In genomic region chr15:80452425-80452824, GRCm38 (mm10) we compare ENCODE assay signal across 20 mouse cellular contexts.
DNase-seq lines count a peak whose midpoint lies in the region; ATAC-seq and TF ChIP-seq lines count a peak whose summit lies in the region.
"Had no signal": no experiment of that assay in that cellular context is flagged by ENCODE, and none has a peak within 500 bp of the region (broad histone marks: within the 10 kb centered on the region; RNA-seq: fewer than 3 reads in every experiment).

No protein-coding gene starts in this region.

- 30% methylated on average over 16 of the region's 16 CpGs for WGBS in heart, embryonic 10.5 days
- 37% methylated on average over 16 of the region's 16 CpGs for WGBS in hindbrain, embryonic 10.5 days
- 35% methylated on average over 16 of the region's 16 CpGs for WGBS in hindbrain, embryonic 14.5 days
- 41% methylated on average over 16 of the region's 16 CpGs for WGBS in midbrain, embryonic 16.5 days
- 45% methylated on average over 16 of the region's 16 CpGs for WGBS in midbrain, postnatal 0 days
- 41% methylated on average over 16 of the region's 16 CpGs for WGBS in liver, postnatal 0 days (ENCODE audit: insufficient replicate concordance)

- TF ChIP-seq EP300 in liver, postnatal 0 days (IDR thresholded peaks at IDR 0.05; ENCODE audit: low read depth), result no peak

- no peak for TF ChIP-seq CTCF in midbrain, postnatal 0 days (IDR thresholded peaks at IDR 0.05)
- TF ChIP-seq CTCF in liver, postnatal 0 days (IDR thresholded peaks at IDR 0.05; ENCODE audit: low read depth), result no peak

- H3K4me2 ChIP-seq in hindbrain, embryonic 14.5 days (replicated peaks), result no peak overlapping the region
- H3K4me2 ChIP-seq in midbrain, embryonic 16.5 days (ENCODE audit: low read length), result no peak overlapping the region
- H3K4me2 ChIP-seq in midbrain, postnatal 0 days (ENCODE audit: low read depth, low read length, poor library complexity, severe bottlenecking), result no peak overlapping the region
- peak overlapping the region; percentile 0; the same call in 1 of the 2 replicates for H3K4me2 ChIP-seq in liver, postnatal 0 days (ENCODE audit: low read depth, low read length)
- H3K4me2 ChIP-seq: embryonic facial prominence, embryonic 15.5 days; hindbrain, embryonic 15.5 days; limb, embryonic 15.5 days; lung, embryonic 15.5 days; midbrain, embryonic 13.5 days had no signal

- H3K27me3 ChIP-seq in heart, embryonic 10.5 days (ENCODE audit: insufficient read depth, poor library complexity, severe bottlenecking), result peaks cover 29% of the 10 kb centered on the region
- peaks cover 13% of the 10 kb centered on the region for H3K27me3 ChIP-seq in hindbrain, embryonic 10.5 days (ENCODE audit: insufficient read depth, poor library complexity, severe bottlenecking)
- no peaks in the 10 kb centered on the region for H3K27me3 ChIP-seq in hindbrain, embryonic 14.5 days (ENCODE audit: control insufficient read depth, insufficient read depth, low read length)
- no peaks in the 10 kb centered on the region for H3K27me3 ChIP-seq in midbrain, embryonic 16.5 days (ENCODE audit: control insufficient read depth, insufficient read depth, low read depth, low read length)
- no peaks in the 10 kb centered on the region for H3K27me3 ChIP-seq in midbrain, postnatal 0 days (ENCODE audit: insufficient read depth, low read length)
- no peaks in the 10 kb centered on the region for H3K27me3 ChIP-seq in liver, postnatal 0 days (ENCODE audit: insufficient read depth, low read length)
- H3K27me3 ChIP-seq: embryonic facial prominence, embryonic 15.5 days; hindbrain, embryonic 15.5 days; limb, embryonic 15.5 days; midbrain, embryonic 13.5 days had no signal

- no peaks in the 10 kb centered on the region for H3K9me3 ChIP-seq in heart, embryonic 10.5 days
- H3K9me3 ChIP-seq in hindbrain, embryonic 10.5 days, result no peaks in the 10 kb centered on the region
- H3K9me3 ChIP-seq in hindbrain, embryonic 14.5 days (ENCODE audit: control insufficient read depth, low read length), result no peaks in the 10 kb centered on the region
- no peaks in the 10 kb centered on the region for H3K9me3 ChIP-seq in midbrain, embryonic 16.5 days (replicated peaks; ENCODE audit: control insufficient read depth, low read length, poor library complexity, severe bottlenecking)
- H3K9me3 ChIP-seq in midbrain, postnatal 0 days (ENCODE audit: low read length), result no peaks in the 10 kb centered on the region
- H3K9me3 ChIP-seq in liver, postnatal 0 days (ENCODE audit: low read length), result no peaks in the 10 kb centered on the region; the same call in 1 of the 2 replicates
- H3K9me3 ChIP-seq: embryonic facial prominence, embryonic 15.5 days; forebrain, embryonic 10.5 days; hindbrain, embryonic 15.5 days; limb, embryonic 15.5 days; lung, embryonic 15.5 days; midbrain, embryonic 13.5 days had no signal

- H3K4me3 ChIP-seq in heart, embryonic 10.5 days, result peak overlapping the region; percentile 16; the same call in 1 of the 2 replicates
- no peak overlapping the region for H3K4me3 ChIP-seq in hindbrain, embryonic 10.5 days
- H3K4me3 ChIP-seq in hindbrain, embryonic 14.5 days (replicated peaks; ENCODE audit: low read length), result no peak overlapping the region
- no peak overlapping the region for H3K4me3 ChIP-seq in midbrain, embryonic 16.5 days (ENCODE audit: low read depth, low read length)
- no peak overlapping the region for H3K4me3 ChIP-seq in midbrain, postnatal 0 days (ENCODE audit: low read depth, low read length)
- H3K4me3 ChIP-seq in liver, postnatal 0 days (ENCODE audit: low read depth, low read length), result 0 out of 2 replicates have a peak overlapping the region, but pooled peaks have one; percentile 2
- H3K4me3 ChIP-seq: embryonic facial prominence, embryonic 15.5 days; forebrain, embryonic 10.5 days; hindbrain, embryonic 15.5 days; limb, embryonic 15.5 days; lung, embryonic 15.5 days; midbrain, embryonic 13.5 days had no signal

- intact Hi-C loops in heart, postnatal 25 days (cut with DNase I), result no loop called here

- no peak overlapping the region for H3K27ac ChIP-seq in heart, embryonic 10.5 days
- peak overlapping the region; percentile 23; the same call in 1 of the 2 replicates for H3K27ac ChIP-seq in hindbrain, embryonic 10.5 days
- no peak overlapping the region for H3K27ac ChIP-seq in hindbrain, embryonic 14.5 days
- no peak overlapping the region for H3K27ac ChIP-seq in midbrain, embryonic 16.5 days (ENCODE audit: low read length)
- H3K27ac ChIP-seq in midbrain, postnatal 0 days (ENCODE audit: low read depth, low read length), result no peak overlapping the region
- no peak overlapping the region for H3K27ac ChIP-seq in liver, postnatal 0 days (ENCODE audit: low read depth)
- H3K27ac ChIP-seq: embryonic facial prominence, embryonic 15.5 days; forebrain, embryonic 10.5 days; hindbrain, embryonic 15.5 days; limb, embryonic 15.5 days; lung, embryonic 15.5 days; midbrain, embryonic 13.5 days had no signal

- H3K36me3 ChIP-seq in heart, embryonic 10.5 days, result no peaks in the 10 kb centered on the region
- no peaks in the 10 kb centered on the region for H3K36me3 ChIP-seq in hindbrain, embryonic 10.5 days
- H3K36me3 ChIP-seq in hindbrain, embryonic 14.5 days (replicated peaks; ENCODE audit: control insufficient read depth, insufficient read depth), result no peaks in the 10 kb centered on the region
- no peaks in the 10 kb centered on the region for H3K36me3 ChIP-seq in midbrain, embryonic 16.5 days (ENCODE audit: control insufficient read depth, insufficient read depth, low read length)
- H3K36me3 ChIP-seq in midbrain, postnatal 0 days (ENCODE audit: insufficient read depth, low read length), result no peaks in the 10 kb centered on the region
- no peaks in the 10 kb centered on the region for H3K36me3 ChIP-seq in liver, postnatal 0 days (replicated peaks; ENCODE audit: insufficient read depth, low read length)
- H3K36me3 ChIP-seq: embryonic facial prominence, embryonic 15.5 days; forebrain, embryonic 10.5 days; hindbrain, embryonic 15.5 days; limb, embryonic 15.5 days; lung, embryonic 15.5 days; midbrain, embryonic 13.5 days had no signal

- H3K4me1 ChIP-seq in heart, embryonic 10.5 days, result peaks cover 6% of the 10 kb centered on the region
- H3K4me1 ChIP-seq in hindbrain, embryonic 10.5 days (replicated peaks), result peaks cover 23% of the 10 kb centered on the region
- H3K4me1 ChIP-seq in hindbrain, embryonic 14.5 days (replicated peaks; ENCODE audit: control insufficient read depth, insufficient read depth, low read length), result no peaks in the 10 kb centered on the region
- H3K4me1 ChIP-seq in midbrain, embryonic 16.5 days (ENCODE audit: control insufficient read depth, insufficient read depth, low read length), result peaks cover 7% of the 10 kb centered on the region
- H3K4me1 ChIP-seq in midbrain, postnatal 0 days (ENCODE audit: insufficient read depth, low read length), result peaks cover 3% of the 10 kb centered on the region; the same call in 1 of the 2 replicates
- H3K4me1 ChIP-seq in liver, postnatal 0 days (ENCODE audit: insufficient read depth), result no peaks in the 10 kb centered on the region; the same call in 1 of the 2 replicates
- H3K4me1 ChIP-seq: embryonic facial prominence, embryonic 15.5 days; lung, embryonic 15.5 days had no signal

- ATAC-seq in hindbrain, embryonic 14.5 days (ENCODE audit: low FRiP score), result no peak
- ATAC-seq in midbrain, embryonic 16.5 days, result no peak
- no peak for ATAC-seq in midbrain, postnatal 0 days (ENCODE audit: low FRiP score)
- no peak for ATAC-seq in liver, postnatal 0 days
- ATAC-seq: midbrain, embryonic 13.5 days had no signal

- DNase-seq in heart, embryonic 10.5 days (ENCODE audit: low spot score), result no peak
- DNase-seq in heart, postnatal 25 days (ENCODE audit: low spot score), result no peak
- DNase-seq in hindbrain, embryonic 10.5 days (ENCODE audit: low spot score), result peak; percentile 24
- no peak for DNase-seq in hindbrain, embryonic 14.5 days (ENCODE audit: low spot score)
- no peak for DNase-seq in midbrain, postnatal 0 days (ENCODE audit: low spot score)
- DNase-seq in liver, postnatal 0 days, result no peak
- no peak for DNase-seq in cerebellum, adult 18-20 months
- DNase-seq: adrenal gland, adult 8-10 months; cerebellum, adult 11 months; cerebellum, postnatal 36 days; kidney, adult 8-10 months; right cerebral cortex, postnatal 25 days; thymus, postnatal 14 days had no signal

- no peak overlapping the region for H3K9ac ChIP-seq in hindbrain, embryonic 14.5 days
- H3K9ac ChIP-seq in midbrain, embryonic 16.5 days (ENCODE audit: low read depth, low read length), result 0 out of 2 replicates have a peak overlapping the region, but pooled peaks have one; percentile 3
- no peak overlapping the region for H3K9ac ChIP-seq in midbrain, postnatal 0 days (replicated peaks; ENCODE audit: low read length, poor library complexity, severe bottlenecking)
- H3K9ac ChIP-seq in liver, postnatal 0 days (replicated peaks), result no peak overlapping the region
- H3K9ac ChIP-seq: embryonic facial prominence, embryonic 15.5 days; hindbrain, embryonic 15.5 days; limb, embryonic 15.5 days; lung, embryonic 15.5 days; midbrain, embryonic 13.5 days had no signal

Comparison
In these comparisons a context has a peak if more than half of its experiments do, and no peak if none do; other contexts are left out.
1. H3K4me3 ChIP-seq: peak in heart, embryonic 10.5 days (single experiment) and liver, postnatal 0 days (single experiment); none in hindbrain, embryonic 10.5 days (single experiment), hindbrain, embryonic 14.5 days (single experiment), midbrain, embryonic 16.5 days (single experiment) and midbrain, postnatal 0 days (single experiment).